In genomic region chr2:30721048-30721461, GRCm38 (mm10) we compare ENCODE assay signal across 8 mouse cellular contexts.
DNase-seq lines count a peak whose midpoint lies in the region; ATAC-seq and TF ChIP-seq lines count a peak whose summit lies in the region.

No protein-coding gene starts in this region.

- intact Hi-C loops in left cerebral cortex, postnatal 4 days (cut with DNase I): loop anchor here (5.0 kb wide), 1 partner anchor 66 kb away; no protein-coding TSS in a partner anchor

- H3K4me1 ChIP-seq in liver, embryonic 11.5 days (replicated peaks; ENCODE audit: control insufficient read depth, insufficient read depth, low read length): peaks cover 65% of the 10 kb centered on the region
- peaks cover 83% of the 10 kb centered on the region for H3K4me1 ChIP-seq in hindbrain, postnatal 0 days (ENCODE audit: insufficient read depth, low read length)
- peaks cover 85% of the 10 kb centered on the region for H3K4me1 ChIP-seq in neural tube, embryonic 14.5 days (ENCODE audit: control insufficient read depth, insufficient read depth, low read length)

- H3K4me2 ChIP-seq in liver, embryonic 11.5 days: no peak overlapping the region
- H3K4me2 ChIP-seq in hindbrain, postnatal 0 days (ENCODE audit: low read depth, low read length): no peak overlapping the region
- H3K4me2 ChIP-seq in neural tube, embryonic 14.5 days (ENCODE audit: low read depth, low read length): no peak overlapping the region

- H3K4me3 ChIP-seq in liver, embryonic 11.5 days (ENCODE audit: low read depth, low read length): no peak overlapping the region
- H3K4me3 ChIP-seq in hindbrain, postnatal 0 days (ENCODE audit: low read length): no peak overlapping the region
- H3K4me3 ChIP-seq in neural tube, embryonic 14.5 days (ENCODE audit: low read depth, low read length): no peak overlapping the region

- H3K36me3 ChIP-seq in liver, embryonic 11.5 days (ENCODE audit: control insufficient read depth, insufficient read depth, low read length): no peaks in the 10 kb centered on the region
- H3K36me3 ChIP-seq in hindbrain, postnatal 0 days (ENCODE audit: insufficient read depth, low read length): no peaks in the 10 kb centered on the region
- no peaks in the 10 kb centered on the region for H3K36me3 ChIP-seq in neural tube, embryonic 14.5 days (ENCODE audit: control insufficient read depth, insufficient read depth, low read length)

- H3K9ac ChIP-seq in liver, embryonic 11.5 days (ENCODE audit: low read depth, low read length): no peak overlapping the region; the same call in 1 of the 2 replicates
- H3K9ac ChIP-seq in hindbrain, postnatal 0 days (replicated peaks; ENCODE audit: low read length): no peak overlapping the region
- no peak overlapping the region for H3K9ac ChIP-seq in neural tube, embryonic 14.5 days (replicated peaks; ENCODE audit: low read depth, low read length)

- 53% methylated on average over 5 of the region's 5 CpGs for WGBS in liver, embryonic 11.5 days
- 34% methylated on average over 5 of the region's 5 CpGs for WGBS in hindbrain, postnatal 0 days
- 39% methylated on average over 5 of the region's 5 CpGs for WGBS in neural tube, embryonic 14.5 days

- ATAC-seq in cerebellum, adult (ENCODE audit: insufficient number of reproducible peaks, low FRiP score, low TSS enrichment): no peak
- 0 out of 2 replicates have a peak, but pooled peaks have one; percentile 29 for ATAC-seq in liver, embryonic 11.5 days (replicated peaks; ENCODE audit: low FRiP score)
- no peak for ATAC-seq in hindbrain, postnatal 0 days
- no peak for ATAC-seq in neural tube, embryonic 14.5 days (ENCODE audit: low read depth)

- peak overlapping the region; percentile 93 for H3K27ac ChIP-seq in liver, embryonic 11.5 days (ENCODE audit: low read depth, low read length)
- peak overlapping the region; percentile 95 for H3K27ac ChIP-seq in hindbrain, postnatal 0 days
- H3K27ac ChIP-seq in neural tube, embryonic 14.5 days (ENCODE audit: low read depth, low read length): peak overlapping the region; percentile 98

- DNase-seq in cerebellum, adult 11-12 months: peak; percentile 53
- no peak for DNase-seq in liver, embryonic 11.5 days (ENCODE audit: low spot score)
- no peak for DNase-seq in liver
- peak; percentile 1 for DNase-seq in hindbrain, postnatal 0 days (ENCODE audit: low spot score)
- DNase-seq in frontal cortex, postnatal 14 days (ENCODE audit: low spot score in 2 of 2): no peak
- DNase-seq in left cerebral cortex, postnatal 4 days: no peak

- no peak for TF ChIP-seq CTCF in hindbrain, postnatal 0 days (IDR thresholded peaks at IDR 0.05; ENCODE audit: low read depth)

- H3K27me3 ChIP-seq in liver, embryonic 11.5 days (replicated peaks; ENCODE audit: control insufficient read depth, insufficient read depth, low read length): peaks cover 26% of the 10 kb centered on the region
- no peaks in the 10 kb centered on the region for H3K27me3 ChIP-seq in hindbrain, postnatal 0 days (ENCODE audit: insufficient read depth, low read length)
- H3K27me3 ChIP-seq in neural tube, embryonic 14.5 days (ENCODE audit: control insufficient read depth, insufficient read depth, low read length): no peaks in the 10 kb centered on the region

- no peaks in the 10 kb centered on the region for H3K9me3 ChIP-seq in liver, embryonic 11.5 days (ENCODE audit: control insufficient read depth, low read length)
- H3K9me3 ChIP-seq in hindbrain, postnatal 0 days (ENCODE audit: low read length): no peaks in the 10 kb centered on the region
- H3K9me3 ChIP-seq in neural tube, embryonic 14.5 days (ENCODE audit: control insufficient read depth, low read length): no peaks in the 10 kb centered on the region

Comparison
In these comparisons a context has a peak if more than half of its experiments do, and no peak if none do; other contexts are left out.
1. DNase-seq: peak in cerebellum, adult 11-12 months (single experiment) and hindbrain, postnatal 0 days (single experiment); none in liver, embryonic 11.5 days (single experiment), liver (single experiment), frontal cortex, postnatal 14 days (0 of 2) and left cerebral cortex, postnatal 4 days (single experiment).
2. Peak in every context shown above with its lines, with median percentiles within 50 percentile points of each other: H3K27ac ChIP-seq.